Mouse (Mus musculus) layer of hippocampus, adult 9-11 months (tissue): ENCODE results near the gene Gm11034.
A peak's percentile ranks its signal among the peaks of the same experiment; 100 is the strongest.

Experiments
- DNase-seq: peaks from one replicate; pipeline ENCODE4 v3.0.0; 2022

The Gm11034 gene

DNA sequence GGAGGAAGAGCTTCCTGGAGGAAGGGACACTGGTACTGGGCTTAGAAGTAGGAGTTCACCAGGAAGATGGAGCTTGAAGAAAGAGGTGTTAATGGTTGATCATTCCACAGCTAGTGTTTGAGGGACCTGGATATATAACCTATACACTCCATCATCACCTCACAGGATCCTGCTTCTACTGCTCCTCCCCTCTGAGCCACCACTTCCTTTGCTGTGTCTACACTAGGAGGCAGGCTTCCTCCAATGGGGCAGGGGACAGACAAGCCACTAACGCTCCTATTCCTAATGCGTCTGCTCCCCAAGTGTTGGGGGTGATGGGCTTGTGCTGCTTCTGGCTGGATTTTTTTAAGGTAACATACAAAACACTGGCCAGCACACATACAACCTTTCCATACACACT is 2.7 kb downstream of the Gm11034 start:
- DNase-seq = no peak

DNA sequence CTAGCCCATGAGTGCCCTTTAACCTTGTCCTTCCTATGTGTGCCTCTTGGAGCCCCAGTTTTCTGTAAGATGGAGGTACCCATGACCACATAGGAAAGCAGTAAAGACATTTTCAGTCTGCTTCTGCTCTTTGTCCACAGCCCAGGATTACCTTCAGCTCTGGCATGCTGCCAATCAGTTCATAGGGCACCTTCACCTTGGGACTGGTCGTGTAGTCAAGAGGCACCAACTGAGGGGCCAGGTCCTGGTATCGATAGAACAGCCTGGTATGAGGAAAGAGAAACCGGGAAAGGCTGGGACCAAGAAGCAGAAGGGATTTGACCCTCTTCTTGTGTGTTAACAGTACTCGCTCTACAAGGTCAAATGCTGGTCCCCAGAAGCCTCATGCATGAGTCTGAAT is 3.2 kb downstream of the Gm11034 start:
- no peak for DNase-seq

DNA sequence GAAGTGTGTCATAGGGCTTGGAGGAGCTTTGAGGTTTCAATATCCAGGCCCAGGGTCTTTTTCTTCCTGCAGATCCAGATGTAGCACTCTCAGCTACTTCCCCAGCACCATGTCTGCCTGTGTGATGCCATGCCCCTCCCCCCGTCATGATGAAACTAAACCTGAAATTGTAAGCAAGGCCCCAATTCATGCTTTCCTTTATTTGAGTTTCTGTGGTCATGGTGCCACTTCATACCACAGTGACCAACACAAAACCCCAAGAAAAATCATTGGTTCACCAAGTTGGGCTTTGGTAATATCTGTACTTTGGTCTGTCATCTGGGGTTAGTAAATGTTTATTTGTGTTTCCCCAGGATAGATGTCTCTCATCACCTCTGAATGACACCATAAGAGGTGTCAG is 4.9 kb downstream of the Gm11034 start:
- no peak for DNase-seq

DNA sequence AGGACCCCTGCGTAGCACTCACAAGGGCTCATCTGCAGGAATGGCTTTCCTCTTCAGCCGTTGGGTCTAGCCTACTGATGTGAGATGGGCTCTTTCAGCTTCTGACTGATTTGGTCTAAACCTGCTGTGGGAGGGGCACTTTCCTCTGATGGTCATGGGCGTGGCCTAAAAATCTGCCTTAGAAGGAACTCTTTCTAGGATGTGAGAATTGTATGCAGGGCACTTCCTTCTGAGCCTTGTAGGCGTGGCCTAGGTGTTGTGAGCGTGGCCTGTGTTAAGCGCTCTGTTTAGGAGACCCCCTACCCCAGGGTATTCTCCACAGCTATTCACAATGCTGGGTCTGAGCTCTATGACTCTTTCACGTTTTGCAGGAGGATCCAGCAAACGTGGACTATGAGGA is 15.4 kb downstream of the Gm11034 start:
- no peak for DNase-seq

DNA sequence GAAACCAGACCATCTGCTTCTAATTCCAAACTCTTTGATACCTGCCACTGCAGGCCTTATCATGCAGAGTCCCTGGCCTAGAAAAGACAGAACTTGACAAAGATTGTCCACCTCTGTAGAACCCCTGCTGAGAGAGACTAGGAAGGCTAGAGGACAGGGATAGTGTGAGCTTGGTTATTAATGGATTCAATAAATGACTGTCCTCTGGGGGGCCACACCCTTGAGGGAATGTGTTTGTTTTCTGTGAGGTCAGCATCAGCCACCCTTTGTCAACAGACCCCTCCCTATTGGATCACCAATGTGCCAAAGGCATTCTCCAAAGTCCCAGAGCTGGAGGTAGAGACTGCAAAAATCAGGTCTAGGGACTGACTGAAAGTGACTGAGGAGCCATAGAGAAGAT is 21.4 kb downstream of the Gm11034 start:
- DNase-seq = no peak

DNA sequence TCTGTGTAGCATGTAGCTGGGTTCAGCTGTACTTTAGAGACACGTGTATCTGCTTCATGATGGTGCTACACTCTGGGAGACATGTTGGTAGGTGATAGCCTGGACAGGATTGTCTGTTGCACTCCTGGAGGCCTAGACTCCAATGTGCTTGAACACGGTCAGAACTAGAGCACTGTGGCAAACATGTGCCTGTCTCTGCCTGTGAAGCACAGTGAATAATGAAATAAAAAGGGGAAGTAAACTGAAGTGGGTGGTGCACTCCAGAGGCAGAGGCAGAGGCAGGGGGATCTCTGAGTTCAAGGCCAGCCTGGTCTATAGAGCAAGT is 23.3 kb downstream of the Gm11034 start:
- DNase-seq = no peak

DNA sequence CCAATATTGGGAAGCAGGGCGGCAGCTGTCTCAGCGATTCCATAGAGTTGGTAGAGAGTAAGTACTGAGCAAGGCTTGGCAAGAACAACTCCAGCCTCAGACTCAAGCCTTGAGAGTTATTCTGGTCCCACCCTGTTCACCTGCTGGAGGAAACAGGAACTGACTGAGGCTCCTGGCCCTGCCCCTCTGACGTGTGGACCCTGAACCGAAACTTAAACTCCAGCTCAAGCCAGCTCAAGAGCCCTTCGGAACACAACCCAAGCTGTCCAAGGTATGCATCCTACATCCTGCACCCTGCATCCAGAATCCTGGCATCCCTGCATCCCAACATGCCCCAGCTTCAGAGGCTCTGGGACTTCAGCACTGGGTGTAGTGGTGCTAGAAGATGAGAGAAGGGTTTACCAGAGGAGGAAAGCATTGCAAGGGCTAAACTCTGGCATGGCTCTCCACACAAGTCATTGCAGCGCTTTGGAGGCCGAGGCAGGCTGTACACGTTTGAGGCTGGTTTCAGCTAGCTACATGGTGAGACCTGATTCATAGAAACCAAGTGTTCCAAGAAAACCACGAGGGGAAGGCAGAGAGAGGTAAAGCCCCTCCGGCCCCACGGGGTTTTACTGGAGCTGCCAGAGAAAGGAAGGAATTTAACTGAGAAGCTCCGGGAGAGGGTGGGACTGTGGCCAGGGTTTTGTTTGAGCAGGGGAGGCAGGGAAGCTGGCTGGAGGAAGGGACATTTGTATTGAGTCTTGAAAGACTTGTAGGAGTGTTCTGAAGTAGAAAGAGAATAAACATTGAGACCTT is 23.8 kb downstream of the Gm11034 start, which contains the start of gene Hsh2d:
Gene Hsh2d (plus strand): TSS at position 222 of the 798 bp plus-strand sequence.
- no peak for DNase-seq

DNA sequence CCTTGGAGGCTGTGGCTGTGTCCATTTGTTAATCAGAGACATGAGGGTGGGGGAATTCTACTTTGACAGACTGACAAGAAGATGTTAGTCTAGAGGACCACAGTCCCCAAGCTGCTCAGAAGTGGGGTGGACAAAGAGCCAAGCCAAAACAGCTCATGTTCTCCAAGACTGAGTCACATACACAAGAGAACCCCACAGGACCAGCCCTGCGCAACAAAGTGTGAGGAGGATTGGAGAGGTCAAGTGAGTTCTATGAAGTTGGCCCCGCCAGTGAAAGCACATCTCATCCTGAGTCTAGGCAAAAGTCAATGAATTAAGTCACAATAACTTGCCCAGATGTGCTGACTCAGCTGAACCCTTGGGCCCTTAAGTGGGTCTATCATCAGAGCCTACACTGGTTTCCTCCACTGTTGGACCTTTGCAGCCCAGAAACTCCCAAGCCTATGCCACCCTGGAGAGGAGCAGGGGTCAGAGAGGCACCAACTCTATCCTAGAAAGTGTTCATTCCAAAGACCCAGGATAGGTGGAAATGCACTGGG is 25.6 kb downstream of the Gm11034 start:
- DNase-seq = no peak

DNA sequence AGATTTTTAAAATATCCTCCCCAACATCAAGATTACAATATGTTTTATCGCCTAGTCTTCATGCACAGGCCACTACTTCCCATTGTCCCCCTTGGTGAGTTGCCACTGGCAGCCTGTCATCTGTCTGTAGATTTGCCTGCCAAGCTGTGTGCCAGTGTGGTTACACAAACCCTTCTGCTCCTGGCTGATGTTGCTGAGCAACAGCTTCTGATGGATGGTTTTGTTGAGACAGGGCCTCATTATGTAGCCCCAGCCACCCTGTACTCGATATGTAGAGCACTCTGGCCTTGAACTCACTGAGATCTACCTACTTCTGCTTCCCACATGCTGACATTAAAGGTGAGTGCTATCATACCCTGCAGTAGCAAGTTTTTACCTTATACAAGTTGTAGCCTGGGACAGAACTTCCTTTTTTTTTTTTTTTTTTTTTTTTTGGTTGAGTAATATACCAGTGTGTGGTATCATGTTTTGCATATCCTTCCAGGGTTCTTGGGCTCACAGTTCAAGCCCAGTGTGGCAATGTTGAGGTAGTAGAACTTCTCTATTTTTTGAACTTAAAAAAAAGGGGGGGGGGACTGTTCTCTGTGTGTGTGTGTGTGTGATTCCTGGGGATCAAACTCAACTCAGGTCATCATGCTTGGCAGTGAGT is 29.8 kb downstream of the Gm11034 start:
- DNase-seq = peak; percentile 62

DNA sequence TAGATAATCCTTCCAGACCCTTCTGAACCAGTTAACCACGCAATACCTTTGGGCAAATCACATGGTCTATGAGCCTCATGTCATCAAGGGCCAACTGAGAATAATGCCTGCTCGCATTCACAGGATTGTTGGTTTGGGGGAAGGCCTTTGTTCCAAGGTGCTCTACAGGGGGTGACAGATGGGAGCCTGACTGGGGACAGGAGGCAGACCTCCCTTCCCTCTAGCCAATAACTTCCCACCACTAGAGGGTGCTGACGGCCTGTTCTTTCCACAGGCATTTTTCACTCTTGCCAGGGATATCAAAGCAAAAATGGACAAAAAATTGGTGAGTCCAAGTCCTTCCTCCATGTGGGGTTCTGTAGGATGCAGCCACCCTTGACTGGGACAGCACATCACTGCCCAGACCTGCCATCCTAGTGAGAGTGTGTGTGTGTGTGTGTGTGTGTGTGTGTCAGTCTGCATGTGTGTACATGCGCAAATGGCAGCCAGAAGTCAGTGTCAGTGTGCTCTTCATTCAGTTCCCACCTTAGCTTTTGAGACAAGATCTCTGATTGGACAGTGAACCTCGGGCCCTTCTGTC is 36.0 kb downstream of the Gm11034 start:
- peak; percentile 55 for DNase-seq

DNA sequence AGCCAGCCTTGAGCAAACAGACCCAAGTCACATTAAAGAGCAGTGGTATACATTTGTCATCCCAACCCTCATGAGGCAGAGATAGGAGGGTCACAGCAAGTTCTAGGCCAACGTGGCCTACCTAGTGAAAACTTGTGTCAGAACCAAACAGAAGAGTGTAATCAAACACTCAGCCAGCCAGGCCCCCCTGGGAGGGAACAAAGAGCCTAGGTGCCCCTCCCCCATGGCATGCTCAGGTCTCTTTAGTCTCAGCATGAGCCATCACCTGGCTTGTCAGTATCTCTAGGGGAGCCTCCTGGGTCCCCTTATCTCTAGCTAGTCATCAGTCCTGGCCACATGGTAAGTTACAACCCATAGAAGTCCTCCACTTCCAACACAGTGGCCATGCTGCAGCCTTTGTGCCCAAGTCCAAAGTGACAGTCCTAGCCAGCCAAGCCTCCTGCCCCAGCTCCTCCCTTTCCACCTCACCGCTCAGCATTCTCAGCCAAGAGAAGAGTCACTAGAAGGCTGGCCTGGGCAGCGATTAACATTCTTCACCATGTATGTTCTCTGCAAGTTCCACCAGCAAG is 43.7 kb downstream of the Gm11034 start:
- DNase-seq = no peak

DNA sequence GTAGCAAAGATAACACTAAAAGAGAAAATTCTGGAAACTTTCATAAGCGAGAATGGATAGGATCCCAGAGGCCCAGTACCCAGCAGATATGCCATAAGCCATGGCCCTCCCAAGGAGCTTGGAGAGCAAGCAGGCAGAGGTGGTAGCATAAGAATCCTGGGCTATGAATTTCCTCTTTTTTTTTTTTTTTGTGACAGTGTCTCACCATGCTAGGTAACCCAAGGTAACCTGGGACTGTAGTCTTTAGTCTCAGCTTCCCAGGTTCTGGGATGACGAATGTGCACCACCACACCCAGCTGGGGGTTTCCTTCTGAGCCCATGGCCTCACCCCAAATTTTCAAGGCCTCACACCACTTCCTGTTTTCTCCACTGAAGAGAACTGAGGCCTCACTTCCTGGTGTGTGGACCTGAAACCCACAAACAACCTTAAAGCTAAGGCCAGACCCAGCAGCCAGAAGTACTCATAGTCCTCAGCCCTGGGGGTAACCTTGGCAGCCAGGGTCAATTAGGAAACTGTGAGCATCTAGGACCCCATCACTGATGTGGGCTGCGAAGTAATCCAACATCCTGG is 44.3 kb downstream of the Gm11034 start:
- DNase-seq = no peak
